Mouse (Mus musculus) hindbrain, embryonic 15.5 days (tissue): ENCODE measurements around the gene Pld6. TPM values are rescaled to one million over a fixed set of nuclear protein-coding genes. Genes with fewer than 3 reads are reported as not detected.
A peak's percentile ranks its signal among the peaks of the same experiment; 100 is the strongest.

Source experiments
- ATAC-seq: fragments of 200-750 bp; cut with Nextera tagmentation; 2 replicates; pipeline ENCODE4 v1.8.0; 2017; ENCODE audit warnings: low read depth, moderate number of reproducible peaks, moderate TSS enrichment; ENCODE audit not compliant: low FRiP score
- H3K27ac ChIP-seq: fragments of 300-500 bp; sonication (generic); replicated peaks from 2 replicates; pipeline ENCODE4 v1.5.1; 2015; ENCODE audit warnings: mild to moderate bottlenecking, inconsistent platforms
- H3K27me3 ChIP-seq: fragments of 300-500 bp; sonication (generic); 2 replicates; pipeline ENCODE4 v1.6.1; 2015; ENCODE audit warnings: control low read depth, inconsistent platforms
- H3K36me3 ChIP-seq: fragments of 300-500 bp; sonication (generic); 2 replicates; pipeline ENCODE4 v1.6.1; 2015; ENCODE audit warnings: control low read depth, inconsistent platforms
- H3K4me1 ChIP-seq: fragments of 300-500 bp; sonication (generic); replicated peaks from 2 replicates; pipeline ENCODE4 v1.6.1; 2015; ENCODE audit warnings: control low read depth, inconsistent platforms
- H3K4me2 ChIP-seq: fragments of 300-500 bp; sonication (generic); 2 replicates; pipeline ENCODE4 v1.6.1; 2015; ENCODE audit warnings: moderate library complexity, mild to moderate bottlenecking, inconsistent platforms
- H3K4me3 ChIP-seq: fragments of 300-500 bp; sonication (generic); 2 replicates; pipeline ENCODE4 v1.5.1; 2015; ENCODE audit warnings: mild to moderate bottlenecking, inconsistent platforms
- H3K9ac ChIP-seq: fragments of 300-500 bp; sonication (generic); 2 replicates; pipeline ENCODE4 v1.6.1; 2015; ENCODE audit warnings: inconsistent platforms
- H3K9me3 ChIP-seq: fragments of 300-500 bp; sonication (generic); 2 replicates; pipeline ENCODE4 v1.6.1; 2016; ENCODE audit warnings: control low read depth, inconsistent platforms
- WGBS: fragments of 180-500 bp; shearing (Covaris S2); methylation state at CpG from one replicate; pipeline ENCODE4 v1.1.7; 2015; 5-methylcytosine and 5-hydroxymethylcytosine counted together
- polyA plus RNA-seq: library from polyadenylated mRNA; unstranded; fragments of >200 nt; fragmentation: Nextera tagmentation; extraction: Ambion mirVana; gene quantifications from 2 replicates; pipeline ENCODE4 v1.2.1, GENCODE M21; 2015

Gene Pld6
- polyA plus RNA-seq, 1 experiment from 2014 or later: 15.1 TPM

GRCm38 (mm10) chr11:59760796-59761195, 26.6 kb downstream of the Pld6 start:
- no peak overlapping the region for H3K4me3 ChIP-seq
- 94% methylated on average over 6 of the region's 6 CpGs for WGBS
- ATAC-seq: no peak

GRCm38 (mm10) chr11:59759626-59760025, 27.8 kb downstream of the Pld6 start:
- H3K36me3 ChIP-seq: peaks cover 74% of the 10 kb centered on the region

More at GRCm38 (mm10) chr11:59760796-59761195, 26.6 kb downstream of the Pld6 start:
- Histone ChIP-seq H3K4me1 (peaks cover 26% of the 10 kb centered on the region), H3K27ac (no peak overlapping the region), H3K4me2 (no peak overlapping the region), H3K9me3 (no peaks in the 10 kb centered on the region), H3K27me3 (no peaks in the 10 kb centered on the region), H3K9ac (no peak overlapping the region), H3K36me3 (peaks cover 74% of the 10 kb centered on the region)

DNA sequence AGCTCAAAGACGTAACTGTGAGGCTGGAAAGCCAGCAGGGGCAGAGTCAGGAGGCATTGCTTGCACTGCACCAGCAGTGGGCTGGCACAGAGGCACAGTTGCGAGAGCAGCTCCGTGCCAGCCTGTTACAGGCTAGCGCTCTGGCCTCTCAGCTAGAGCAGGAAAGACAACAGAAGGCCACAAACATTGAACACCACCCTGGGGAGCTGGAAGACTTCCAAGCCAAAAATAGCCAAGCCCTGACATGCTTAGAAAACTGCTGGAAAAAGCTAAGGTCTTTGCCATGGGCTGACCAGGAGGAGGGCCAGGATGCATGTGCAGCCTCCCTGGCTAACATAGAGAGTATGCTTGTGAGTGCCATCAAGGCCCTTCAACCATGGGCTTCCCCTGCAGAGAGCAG, 28.3 kb downstream of the Pld6 start:
- Histone ChIP-seq H3K36me3 (peaks cover 72% of the 10 kb centered on the region), H3K27ac (peak overlapping the region; percentile 70), H3K4me3 (no peak overlapping the region), H3K4me1 (peaks cover 26% of the 10 kb centered on the region), H3K9me3 (no peaks in the 10 kb centered on the region), H3K27me3 (no peaks in the 10 kb centered on the region), H3K4me2 (no peak overlapping the region), H3K9ac (no peak overlapping the region)
- 64% methylated on average over 4 of the region's 4 CpGs for WGBS
- ATAC-seq: peak; percentile 79; the same call in 1 of the 2 replicates

More at GRCm38 (mm10) chr11:59759626-59760025, 27.8 kb downstream of the Pld6 start:
- Histone ChIP-seq H3K4me3 (no peak overlapping the region), H3K4me2 (no peak overlapping the region), H3K27me3 (no peaks in the 10 kb centered on the region), H3K9me3 (no peaks in the 10 kb centered on the region), H3K27ac (peak overlapping the region; percentile 70), H3K4me1 (peaks cover 26% of the 10 kb centered on the region), H3K9ac (no peak overlapping the region)
- ATAC-seq: no peak; the same call in 1 of the 2 replicates
- 90% methylated on average over 2 of the region's 2 CpGs for WGBS

DNA sequence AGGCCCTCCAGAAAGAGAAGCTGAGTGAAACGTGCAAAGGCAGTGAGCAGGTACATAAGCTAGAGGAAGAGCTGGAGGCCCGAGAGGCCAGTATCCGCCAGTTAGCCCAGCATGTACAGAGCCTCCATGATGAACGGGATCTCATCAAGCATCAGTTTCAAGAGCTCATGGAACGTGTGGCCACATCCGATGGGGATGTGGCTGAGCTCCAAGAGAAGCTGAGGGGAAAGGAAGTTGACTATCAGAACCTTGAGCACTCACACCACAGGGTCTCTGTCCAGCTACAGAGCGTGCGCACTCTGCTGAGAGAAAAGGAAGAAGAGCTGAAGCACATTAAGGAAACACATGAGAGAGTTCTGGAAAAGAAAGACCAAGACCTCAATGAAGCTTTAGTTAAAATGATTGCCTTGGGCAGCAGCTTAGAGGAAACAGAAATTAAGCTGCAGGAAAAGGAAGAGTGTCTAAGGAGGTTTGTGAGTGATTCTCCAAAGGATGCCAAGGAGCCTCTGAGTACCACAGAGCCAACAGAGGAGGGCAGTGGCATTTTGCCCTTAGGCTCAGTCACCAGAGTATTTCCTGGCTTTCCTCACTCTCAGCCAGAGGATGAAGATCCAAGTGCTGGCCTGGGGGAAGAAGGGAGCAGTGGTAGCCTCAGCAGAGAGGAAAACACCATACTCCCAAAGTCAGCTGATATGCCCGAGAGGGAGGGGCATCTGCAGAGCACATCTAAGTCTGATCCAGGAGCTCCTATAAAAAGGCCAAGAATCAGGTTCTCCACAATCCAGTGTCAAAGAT, 29.1 kb downstream of the Pld6 start:
- no peak for ATAC-seq
- Histone ChIP-seq H3K9me3 (no peaks in the 10 kb centered on the region), H3K9ac (no peak overlapping the region), H3K4me2 (no peak overlapping the region), H3K4me3 (no peak overlapping the region), H3K4me1 (peaks cover 26% of the 10 kb centered on the region), H3K27me3 (no peaks in the 10 kb centered on the region), H3K27ac (peak overlapping the region; percentile 70), H3K36me3 (peaks cover 77% of the 10 kb centered on the region)
- 82% methylated on average over 9 of the region's 9 CpGs for WGBS

DNA sequence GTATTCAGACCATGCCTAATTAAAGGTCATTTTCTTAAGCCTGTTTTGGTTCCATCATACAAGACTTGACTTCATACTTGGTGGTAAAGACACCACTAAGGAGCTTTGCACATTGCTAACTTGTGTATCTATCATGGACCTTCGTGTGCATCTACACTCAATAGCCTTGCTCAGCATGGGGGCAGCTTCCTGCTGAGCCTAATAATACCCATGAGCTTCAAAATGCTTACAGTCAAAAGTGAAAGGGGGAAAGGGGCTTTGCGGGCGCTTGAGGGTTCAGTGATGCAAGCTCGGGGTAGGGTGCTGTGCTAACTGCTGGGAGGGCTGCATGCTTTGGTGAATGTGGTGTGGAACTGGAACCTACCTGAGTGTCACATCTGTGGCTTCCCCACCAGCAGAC, 31.1 kb downstream of the Pld6 start:
- Histone ChIP-seq H3K4me1 (peaks cover 26% of the 10 kb centered on the region), H3K4me3 (no peak overlapping the region), H3K36me3 (peaks cover 87% of the 10 kb centered on the region), H3K9ac (no peak overlapping the region), H3K4me2 (no peak overlapping the region), H3K27me3 (no peaks in the 10 kb centered on the region), H3K9me3 (no peaks in the 10 kb centered on the region), H3K27ac (no peak overlapping the region)
- ATAC-seq: no peak
- 64% methylated on average over 4 of the region's 4 CpGs for WGBS

DNA sequence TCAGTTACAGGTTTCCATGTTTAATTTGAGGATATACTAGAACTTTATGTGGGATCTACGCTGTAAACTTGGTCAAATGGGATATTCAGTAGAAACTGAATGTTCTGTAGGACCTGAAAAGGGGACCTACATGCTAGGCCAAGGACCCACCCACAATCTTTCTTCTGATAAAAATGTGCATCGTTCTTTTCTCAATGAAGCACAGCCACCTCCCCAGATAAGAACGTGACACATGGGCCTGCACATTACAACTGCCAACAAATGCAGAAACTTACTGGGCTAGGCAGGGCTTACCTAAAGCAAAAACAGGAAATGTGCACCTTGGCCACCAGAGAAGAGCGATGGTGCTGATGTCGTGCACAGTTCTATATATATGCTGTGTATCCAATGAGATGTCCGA, 32.9 kb downstream of the Pld6 start:
- peaks cover 88% of the 10 kb centered on the region for H3K36me3 ChIP-seq
- no peaks in the 10 kb centered on the region for H3K9me3 ChIP-seq
- 95% methylated on average over 6 of the region's 6 CpGs for WGBS
- H3K27ac ChIP-seq: no peak overlapping the region
- H3K4me3 ChIP-seq: no peak overlapping the region
- no peak overlapping the region for H3K9ac ChIP-seq
- peaks cover 18% of the 10 kb centered on the region for H3K4me1 ChIP-seq
- H3K27me3 ChIP-seq: no peaks in the 10 kb centered on the region
- no peak overlapping the region for H3K4me2 ChIP-seq
- no peak for ATAC-seq

DNA sequence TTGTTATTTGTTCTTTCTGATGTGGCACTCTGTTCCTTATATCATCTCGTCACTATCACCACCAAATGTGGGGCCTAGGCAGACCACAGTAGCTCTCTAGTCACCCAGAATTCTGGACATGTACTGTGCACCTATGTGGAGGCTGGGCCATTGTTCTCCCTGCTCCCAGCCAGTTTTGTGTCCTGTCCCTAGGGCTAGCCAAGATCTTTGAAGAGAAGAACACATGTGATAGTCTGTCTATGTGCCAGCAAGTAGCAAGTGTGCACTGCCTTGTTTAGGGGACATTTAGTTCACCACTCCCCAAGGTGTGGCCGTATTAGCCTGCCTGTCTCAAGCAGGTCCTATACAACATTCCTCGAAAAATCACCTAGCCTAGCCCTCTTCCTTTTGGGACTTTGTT, 38.4 kb downstream of the Pld6 start:
- no peak overlapping the region for H3K4me2 ChIP-seq
- 98% methylated on average over 3 of the region's 3 CpGs for WGBS
- no peak for ATAC-seq
- H3K4me1 ChIP-seq: no peaks in the 10 kb centered on the region
- H3K4me3 ChIP-seq: no peak overlapping the region
- no peaks in the 10 kb centered on the region for H3K27me3 ChIP-seq
- no peak overlapping the region for H3K9ac ChIP-seq
- H3K36me3 ChIP-seq: peaks cover 52% of the 10 kb centered on the region
- H3K27ac ChIP-seq: no peak overlapping the region
- no peaks in the 10 kb centered on the region for H3K9me3 ChIP-seq

GRCm38 (mm10) chr11:59746614-59747013, 40.8 kb downstream of the Pld6 start:
- Histone ChIP-seq H3K36me3 (peaks cover 50% of the 10 kb centered on the region), H3K27ac (no peak overlapping the region), H3K4me1 (no peaks in the 10 kb centered on the region), H3K9me3 (no peaks in the 10 kb centered on the region), H3K4me2 (no peak overlapping the region), H3K9ac (no peak overlapping the region), H3K27me3 (no peaks in the 10 kb centered on the region), H3K4me3 (no peak overlapping the region)
- WGBS: 83% methylated on average over 2 of the region's 2 CpGs
- ATAC-seq: no peak

DNA sequence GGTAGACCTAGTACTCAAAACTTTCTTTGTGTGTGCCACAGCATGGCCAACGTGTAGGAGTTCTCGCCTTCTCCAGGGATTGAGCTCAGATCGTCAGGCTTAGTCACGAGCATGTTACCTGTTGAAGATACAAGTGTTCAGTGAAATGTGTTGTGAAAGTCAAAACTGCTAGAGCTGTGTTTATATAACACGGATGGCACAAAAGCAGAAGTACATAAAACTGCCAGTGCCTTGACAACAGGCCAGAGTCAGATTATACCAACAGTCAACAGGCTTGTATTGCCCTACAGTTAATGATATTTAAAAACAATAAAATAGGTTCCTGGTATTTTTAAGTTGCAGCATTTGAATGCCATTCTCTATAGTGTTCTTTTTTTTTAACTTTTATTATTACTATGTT, 41.6 kb downstream of the Pld6 start:
- Histone ChIP-seq H3K4me2 (no peak overlapping the region), H3K27me3 (no peaks in the 10 kb centered on the region), H3K27ac (no peak overlapping the region), H3K9me3 (no peaks in the 10 kb centered on the region), H3K9ac (no peak overlapping the region), H3K4me3 (no peak overlapping the region), H3K36me3 (peaks cover 50% of the 10 kb centered on the region), H3K4me1 (no peaks in the 10 kb centered on the region)
- no peak for ATAC-seq
- WGBS: 93% methylated on average over 5 of the region's 5 CpGs

GRCm38 (mm10) chr11:59744374-59744773, 43.1 kb downstream of the Pld6 start:
- ATAC-seq: no peak
- no peak overlapping the region for H3K4me2 ChIP-seq
- no peak overlapping the region for H3K4me3 ChIP-seq
- no peaks in the 10 kb centered on the region for H3K9me3 ChIP-seq
- no peak overlapping the region for H3K9ac ChIP-seq
- no peaks in the 10 kb centered on the region for H3K27me3 ChIP-seq
- 94% methylated on average over 4 of the region's 4 CpGs for WGBS
- peaks cover 47% of the 10 kb centered on the region for H3K36me3 ChIP-seq
- H3K4me1 ChIP-seq: no peaks in the 10 kb centered on the region
- no peak overlapping the region for H3K27ac ChIP-seq

DNA sequence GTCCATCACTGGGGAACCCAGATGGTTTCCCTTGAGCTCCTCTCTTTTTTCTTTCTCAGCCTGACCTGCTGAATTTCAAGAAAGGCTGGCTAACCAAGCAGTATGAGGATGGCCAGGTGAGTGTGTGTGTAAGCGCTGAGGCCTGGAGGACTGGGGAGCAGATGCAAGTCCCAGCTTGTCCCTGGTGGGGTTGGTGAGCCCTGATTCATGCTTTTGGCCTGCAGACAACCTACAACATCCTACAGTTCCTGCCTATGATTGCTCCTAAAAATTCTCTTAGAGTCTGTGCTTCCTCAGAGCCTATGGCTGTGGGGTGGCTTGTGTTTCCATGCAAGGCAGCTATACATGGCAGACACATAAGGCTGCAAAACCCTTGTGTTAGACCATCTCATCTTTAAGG, 43.7 kb downstream of the Pld6 start:
- Histone ChIP-seq H3K27ac (no peak overlapping the region), H3K27me3 (no peaks in the 10 kb centered on the region), H3K9me3 (no peaks in the 10 kb centered on the region), H3K4me3 (no peak overlapping the region), H3K9ac (no peak overlapping the region), H3K36me3 (peaks cover 53% of the 10 kb centered on the region), H3K4me2 (no peak overlapping the region), H3K4me1 (no peaks in the 10 kb centered on the region)
- 100% methylated on average over 1 of the region's 1 CpGs for WGBS
- ATAC-seq: no peak

- WGBS: 92% methylated on average over 2 of the region's 2 CpGs
- ATAC-seq: no peak
- Histone ChIP-seq H3K4me3 (no peak overlapping the region), H3K4me2 (no peak overlapping the region), H3K9me3 (no peaks in the 10 kb centered on the region), H3K27me3 (no peaks in the 10 kb centered on the region), H3K27ac (no peak overlapping the region), H3K4me1 (no peaks in the 10 kb centered on the region), H3K36me3 (peaks cover 57% of the 10 kb centered on the region), H3K9ac (no peak overlapping the region)
Measured at GRCm38 (mm10) chr11:59743307-59743706, 44.1 kb downstream of the Pld6 start.

GRCm38 (mm10) chr11:59741915-59742314, 45.5 kb downstream of the Pld6 start:
- H3K36me3 ChIP-seq: peaks cover 68% of the 10 kb centered on the region
- no peaks in the 10 kb centered on the region for H3K27me3 ChIP-seq
- no peak overlapping the region for H3K4me2 ChIP-seq
- ATAC-seq: no peak
- no peaks in the 10 kb centered on the region for H3K9me3 ChIP-seq
- no peak overlapping the region for H3K27ac ChIP-seq
- 97% methylated on average over 5 of the region's 5 CpGs for WGBS
- H3K4me3 ChIP-seq: no peak overlapping the region
- no peaks in the 10 kb centered on the region for H3K4me1 ChIP-seq
- no peak overlapping the region for H3K9ac ChIP-seq
